Mouse (Mus musculus) forebrain, postnatal 0 days (tissue): ENCODE results near the gene Atxn7l1. TPM values are rescaled to one million over a fixed set of nuclear protein-coding genes. Genes with fewer than 3 reads are reported as not detected.

Experiments
- ATAC-seq: fragments of 200-750 bp; cut with Nextera tagmentation; 2 replicates; pipeline ENCODE4 v1.8.0; 2017; ENCODE audit warnings: mild to moderate bottlenecking, moderate library complexity
- DNase-seq: peaks from one replicate; pipeline ENCODE4 v3.0.0-alpha.2; 2015
- H3K27ac ChIP-seq: fragments of 300-500 bp; sonication (generic); 2 replicates; pipeline ENCODE4 v1.5.1; 2014; ENCODE audit warnings: low read depth, mild to moderate bottlenecking, antibody characterized with exemption, low read length, moderate library complexity, mixed read lengths
- H3K27me3 ChIP-seq: fragments of 300-500 bp; sonication (generic); 2 replicates; pipeline ENCODE4 v1.6.1; 2014; ENCODE audit warnings: mild to moderate bottlenecking, low read length, mixed read lengths; ENCODE audit not compliant: insufficient read depth
- H3K36me3 ChIP-seq: fragments of 300-500 bp; sonication (generic); 2 replicates; pipeline ENCODE4 v1.6.1; 2014; ENCODE audit warnings: mild to moderate bottlenecking, moderate library complexity; ENCODE audit not compliant: insufficient read depth
- H3K4me1 ChIP-seq: fragments of 300-500 bp; sonication (generic); 2 replicates; pipeline ENCODE4 v1.6.1; 2014; ENCODE audit warnings: antibody characterized with exemption; ENCODE audit not compliant: insufficient read depth
- H3K4me2 ChIP-seq: fragments of 300-500 bp; sonication (generic); 2 replicates; pipeline ENCODE4 v1.6.1; 2014; ENCODE audit warnings: low read depth, mild to moderate bottlenecking, moderate library complexity
- H3K4me3 ChIP-seq: fragments of 300-500 bp; sonication (generic); 2 replicates; pipeline ENCODE4 v1.5.1; 2014; ENCODE audit warnings: low read depth, low read length, mixed read lengths
- H3K9ac ChIP-seq: fragments of 300-500 bp; sonication (generic); 2 replicates; pipeline ENCODE4 v1.6.1; 2014; ENCODE audit warnings: mild to moderate bottlenecking
- H3K9me3 ChIP-seq: fragments of 300-500 bp; sonication (generic); 2 replicates; pipeline ENCODE4 v1.6.1; 2016; ENCODE audit warnings: low read length
- CTCF ChIP-seq: sonication (generic); IDR thresholded peaks from 2 replicates; pipeline ENCODE4 v1.5.1; 2016; ENCODE audit warnings: antibody characterized with exemption, control low read depth, low read depth
- WGBS: fragments of 180-500 bp; shearing (Covaris S2); extraction: QIAGEN DNeasy Blood & Tissue Kit; methylation state at CpG from one replicate; pipeline ENCODE4 v1.1.7; 2014; 5-methylcytosine and 5-hydroxymethylcytosine counted together
- polyA plus RNA-seq: library from polyadenylated mRNA; unstranded; fragments of >200 nt; fragmentation: Nextera tagmentation; extraction: Ambion mirVana; gene quantifications from 2 replicates; pipeline ENCODE4 v1.2.1, GENCODE M21; 2015
- total RNA-seq: library from RNA; depleted of rRNA; stranded (reverse); fragments of >200 nt; gene quantifications from 2 replicates; pipeline ENCODE4 v1.2.3, GENCODE M21; 2014

The Atxn7l1 gene
- total and polyA plus RNA-seq, 2 experiments from 2014 or later: 18.2 to 23.0 TPM

- no peaks in the 10 kb centered on the region for H3K36me3 ChIP-seq
- no peak overlapping the region for H3K4me2 ChIP-seq
- ATAC-seq: no peak
- H3K4me3 ChIP-seq: no peak overlapping the region
- TF ChIP-seq CTCF: no peak
- H3K27me3 ChIP-seq: no peaks in the 10 kb centered on the region
- DNase-seq: no peak
- H3K4me1 ChIP-seq: 0 out of 2 replicates have a peak, but pooled peaks cover 5% of the 10 kb centered on the region
- 63% methylated on average over 8 of the region's 8 CpGs for WGBS
- H3K9me3 ChIP-seq: no peaks in the 10 kb centered on the region
- no peak overlapping the region for H3K9ac ChIP-seq
- H3K27ac ChIP-seq: no peak overlapping the region
Observed at GRCm38 (mm10) chr12:33166712-33167111, 19.2 kb downstream of the Atxn7l1 start.

DNA sequence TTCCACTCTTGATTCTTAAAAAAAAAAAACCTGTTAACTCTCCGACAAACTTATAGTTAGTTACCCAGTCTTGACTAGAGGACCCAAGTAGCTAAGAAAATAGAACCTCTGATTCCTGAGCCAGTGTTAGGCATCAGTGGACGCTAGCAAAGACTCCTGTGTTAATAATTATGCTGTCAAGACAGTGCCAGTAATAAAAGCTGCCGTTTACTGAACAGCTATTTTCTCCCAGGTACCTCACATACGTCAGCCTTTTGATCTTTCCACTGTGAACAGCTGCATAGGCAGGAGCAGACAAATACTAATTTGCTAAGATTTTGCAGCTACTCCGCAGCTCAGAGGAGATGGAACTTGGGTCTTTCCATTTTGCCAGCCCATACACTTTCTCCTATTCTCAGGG, 20.1 kb downstream of the Atxn7l1 start:
- no peak for ATAC-seq

GRCm38 (mm10) chr12:33168491-33168890, 21.0 kb downstream of the Atxn7l1 start:
- Histone ChIP-seq H3K4me2 (no peak overlapping the region), H3K27me3 (no peaks in the 10 kb centered on the region), H3K36me3 (no peaks in the 10 kb centered on the region), H3K4me1 (no peaks in the 10 kb centered on the region), H3K4me3 (no peak overlapping the region), H3K27ac (no peak overlapping the region), H3K9ac (no peak overlapping the region), H3K9me3 (no peaks in the 10 kb centered on the region)
- no peak for TF ChIP-seq CTCF
- DNase-seq: no peak
- no peak for ATAC-seq
- over 99% methylated on average over 2 of the region's 2 CpGs for WGBS

More for the DNA sequence above, 20.1 kb downstream of the Atxn7l1 start:
- H3K4me3 ChIP-seq: no peak overlapping the region
- no peaks in the 10 kb centered on the region for H3K27me3 ChIP-seq
- no peak for DNase-seq
- H3K27ac ChIP-seq: no peak overlapping the region
- H3K9me3 ChIP-seq: no peaks in the 10 kb centered on the region
- H3K4me1 ChIP-seq: 0 out of 2 replicates have a peak, but pooled peaks cover 2% of the 10 kb centered on the region
- 76% methylated on average over 5 of the region's 5 CpGs for WGBS
- H3K36me3 ChIP-seq: no peaks in the 10 kb centered on the region
- no peak overlapping the region for H3K9ac ChIP-seq
- TF ChIP-seq CTCF: no peak
- no peak overlapping the region for H3K4me2 ChIP-seq

GRCm38 (mm10) chr12:33169777-33170494, 22.4 kb downstream of the Atxn7l1 start:
- H3K9me3 ChIP-seq: no peaks in the 10 kb centered on the region
- WGBS: 93% methylated on average over 11 of the region's 11 CpGs
- no peak overlapping the region for H3K9ac ChIP-seq
- H3K27me3 ChIP-seq: no peaks in the 10 kb centered on the region
- H3K4me2 ChIP-seq: no peak overlapping the region
- no peaks in the 10 kb centered on the region for H3K36me3 ChIP-seq
- no peak overlapping the region for H3K4me3 ChIP-seq
- no peaks in the 10 kb centered on the region for H3K4me1 ChIP-seq
- no peak overlapping the region for H3K27ac ChIP-seq
- DNase-seq (no peak), ATAC-seq (no peak)
- no peak for TF ChIP-seq CTCF

- Histone ChIP-seq H3K4me1 (peaks cover 3% of the 10 kb centered on the region; the same call in 1 of the 2 replicates), H3K9me3 (no peaks in the 10 kb centered on the region)
Observed at GRCm38 (mm10) chr12:33170822-33171221, 23.3 kb downstream of the Atxn7l1 start.

GRCm38 (mm10) chr12:33172926-33173325, 25.4 kb downstream of the Atxn7l1 start:
- ATAC-seq (no peak), DNase-seq (no peak)
- Histone ChIP-seq H3K27me3 (no peaks in the 10 kb centered on the region), H3K4me1 (peaks cover 11% of the 10 kb centered on the region; the same call in 1 of the 2 replicates), H3K4me2 (no peak overlapping the region), H3K9me3 (no peaks in the 10 kb centered on the region), H3K36me3 (no peaks in the 10 kb centered on the region), H3K4me3 (no peak overlapping the region), H3K9ac (no peak overlapping the region), H3K27ac (no peak overlapping the region)
- TF ChIP-seq CTCF: no peak
- 69% methylated on average over 9 of the region's 9 CpGs for WGBS

More at GRCm38 (mm10) chr12:33170822-33171221, 23.3 kb downstream of the Atxn7l1 start:
- Histone ChIP-seq H3K27me3 (no peaks in the 10 kb centered on the region), H3K36me3 (no peaks in the 10 kb centered on the region), H3K9ac (no peak overlapping the region), H3K4me2 (no peak overlapping the region), H3K27ac (no peak overlapping the region), H3K4me3 (no peak overlapping the region)
- WGBS: 93% methylated on average over 7 of the region's 7 CpGs
- ATAC-seq: no peak
- DNase-seq: no peak
- TF ChIP-seq CTCF: no peak

DNA sequence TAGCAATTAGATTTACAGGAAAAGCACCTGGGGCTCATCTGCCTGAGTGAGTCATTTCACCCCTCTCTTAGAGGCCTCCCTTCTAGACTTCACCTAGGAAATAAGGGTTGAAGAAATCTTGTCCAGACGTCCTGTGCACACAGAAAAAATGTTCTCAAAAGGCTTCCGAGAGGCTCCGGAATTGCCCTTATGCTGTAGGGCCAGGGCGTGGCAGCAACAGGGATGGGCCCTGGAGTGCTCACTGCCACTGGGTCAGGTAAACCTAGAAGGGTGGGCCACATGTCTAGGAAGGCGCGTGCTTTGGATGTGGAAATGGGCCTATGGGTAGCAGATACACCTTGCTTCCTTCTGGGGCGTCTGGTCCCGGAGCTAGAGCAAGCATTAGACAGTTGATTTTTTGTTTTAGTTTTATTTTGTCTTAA, 26.2 kb downstream of the Atxn7l1 start:
- Histone ChIP-seq H3K4me2 (no peak overlapping the region), H3K27ac (no peak overlapping the region), H3K9me3 (no peaks in the 10 kb centered on the region), H3K4me1 (peaks cover 11% of the 10 kb centered on the region; the same call in 1 of the 2 replicates), H3K36me3 (no peaks in the 10 kb centered on the region), H3K4me3 (no peak overlapping the region), H3K27me3 (no peaks in the 10 kb centered on the region), H3K9ac (no peak overlapping the region)
- ATAC-seq (no peak), DNase-seq (no peak)
- WGBS: 93% methylated on average over 8 of the region's 8 CpGs
- no peak for TF ChIP-seq CTCF
